Mouse (Mus musculus) ES-CJ7 (cell line): ENCODE data around the gene Aldh18a1.
"Not testable (repeated sequence)": the region's sequence is repeated elsewhere in the genome, so short reads cannot be mapped to it uniquely, and the experiment has no call there.

ENCODE experiments used
- DNase-seq: peaks from one replicate; pipeline ENCODE4 v3.0.0; 2011; ENCODE audit warnings: low read depth, low spot score

The Aldh18a1 gene

GRCm38 (mm10) chr19:40588293-40588654 lies at the start of gene Aldh18a1:
Aldh18a1 (minus strand) TSS chr19:40588463.
- peak; percentile 91 for DNase-seq

GRCm38 (mm10) chr19:40637601-40638000 lies 49.3 kb upstream of the Aldh18a1 start:
- DNase-seq: no peak

- no peak for DNase-seq
Observed at GRCm38 (mm10) chr19:40637091-40637490, 48.8 kb upstream of the Aldh18a1 start.

DNA sequence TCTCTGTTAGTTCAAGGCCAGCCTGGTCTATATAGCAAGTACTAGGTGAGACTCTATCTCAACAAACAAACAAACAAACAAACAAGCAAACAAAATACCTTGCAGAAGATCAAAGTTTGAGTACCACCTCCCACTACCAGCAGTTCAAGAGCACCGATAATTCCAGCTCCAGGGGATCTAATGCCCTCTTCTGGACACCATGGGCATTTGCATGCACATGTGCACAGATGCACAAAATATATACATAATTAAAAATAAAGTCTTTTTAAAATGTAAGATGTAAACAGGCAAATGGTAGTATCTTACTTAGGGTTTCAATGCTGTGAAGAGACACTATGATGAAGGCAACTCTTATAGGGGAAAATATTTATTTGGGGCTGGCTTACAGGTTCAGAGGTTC lies 44.9 kb upstream of the Aldh18a1 start:
- DNase-seq: peak; percentile 15

DNA sequence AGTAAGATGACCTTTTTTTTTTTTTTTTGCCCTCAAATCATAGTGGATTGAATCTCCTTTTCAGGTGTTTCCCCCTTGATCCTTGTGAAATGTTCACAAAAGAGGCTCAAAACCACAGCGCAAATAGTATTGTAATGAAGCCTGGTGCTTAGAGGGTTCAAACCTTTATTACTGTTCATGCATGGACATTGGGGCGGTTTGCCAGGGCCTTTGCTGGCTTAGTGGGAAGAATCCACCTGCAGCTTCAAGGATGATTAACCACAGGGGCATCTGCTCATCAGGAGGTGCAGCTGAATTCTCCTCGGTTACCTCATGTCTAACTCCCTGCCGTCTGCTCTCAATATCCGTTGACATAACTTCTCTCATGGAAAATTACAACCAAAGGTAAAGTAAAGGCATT lies 44.4 kb upstream of the Aldh18a1 start:
- DNase-seq: no peak

- DNase-seq: no peak
Observed at GRCm38 (mm10) chr19:40632193-40632592, 43.9 kb upstream of the Aldh18a1 start.

GRCm38 (mm10) chr19:40630606-40631005 lies 42.3 kb upstream of the Aldh18a1 start:
- DNase-seq: no peak

DNA sequence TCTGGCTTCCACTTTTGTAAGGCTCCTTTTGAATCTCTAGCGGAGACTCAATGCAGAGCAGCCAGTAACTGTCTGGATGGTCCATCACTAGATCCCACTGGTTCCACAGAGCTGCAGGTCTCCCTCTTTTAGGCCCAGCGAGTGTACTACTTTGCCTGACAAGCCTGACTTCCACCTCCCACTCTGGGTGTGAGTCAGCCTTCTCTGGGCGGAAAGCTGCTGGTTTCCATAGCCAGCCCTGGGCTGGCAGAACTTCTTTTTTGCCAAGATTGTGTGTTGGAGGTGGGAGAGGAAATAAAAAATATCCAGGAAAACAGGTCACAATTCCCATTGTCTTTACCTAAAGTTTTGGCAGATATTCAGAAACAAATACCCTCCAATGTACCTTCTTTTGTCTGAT lies 41.8 kb upstream of the Aldh18a1 start:
- no peak for DNase-seq

- no peak for DNase-seq
Observed at GRCm38 (mm10) chr19:40628950-40629349, 40.7 kb upstream of the Aldh18a1 start.

GRCm38 (mm10) chr19:40625935-40626334 lies 37.7 kb upstream of the Aldh18a1 start:
- DNase-seq: no peak

DNA sequence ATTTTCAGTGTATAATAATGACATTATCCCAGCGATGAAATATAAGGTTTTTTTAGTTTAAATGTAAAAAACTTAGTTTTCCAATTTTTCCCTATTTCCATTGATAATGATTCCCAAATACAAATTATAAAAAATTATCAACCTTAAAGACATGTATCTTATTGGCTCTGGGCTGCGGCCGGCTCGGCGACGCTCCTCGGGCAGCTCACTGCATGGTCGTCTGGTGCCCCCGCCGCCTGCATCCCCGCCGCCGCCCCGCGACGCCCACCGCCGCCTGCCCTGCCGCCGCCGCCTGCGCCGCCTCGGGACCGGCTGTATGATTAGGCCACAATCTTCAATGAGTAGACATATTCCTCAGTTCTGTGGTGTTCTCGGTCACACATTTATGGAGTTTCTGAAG lies 33.4 kb upstream of the Aldh18a1 start:
- DNase-seq: not testable (repeated sequence)

DNA sequence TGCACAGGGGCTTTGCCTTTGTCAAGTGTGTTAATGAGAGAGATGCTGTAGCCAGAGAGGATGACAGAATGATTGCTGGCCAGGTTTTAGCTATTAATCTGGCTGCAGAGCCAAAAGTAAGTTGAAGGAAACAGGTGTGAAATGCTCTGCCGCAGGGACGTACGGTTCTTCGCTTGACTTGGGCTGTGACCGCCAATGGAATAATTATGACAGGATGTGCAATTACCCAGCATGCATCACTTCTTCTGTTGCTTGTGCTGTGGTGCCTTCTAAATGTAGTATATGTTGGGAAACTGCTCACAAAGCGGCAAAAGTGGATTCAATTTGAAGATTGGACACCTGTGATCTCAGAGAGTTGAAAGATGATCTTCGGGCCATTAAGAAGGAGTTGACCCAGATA lies 27.8 kb upstream of the Aldh18a1 start:
- DNase-seq: no peak

- DNase-seq: no peak
Observed at GRCm38 (mm10) chr19:40614811-40615210, 26.5 kb upstream of the Aldh18a1 start.

DNA sequence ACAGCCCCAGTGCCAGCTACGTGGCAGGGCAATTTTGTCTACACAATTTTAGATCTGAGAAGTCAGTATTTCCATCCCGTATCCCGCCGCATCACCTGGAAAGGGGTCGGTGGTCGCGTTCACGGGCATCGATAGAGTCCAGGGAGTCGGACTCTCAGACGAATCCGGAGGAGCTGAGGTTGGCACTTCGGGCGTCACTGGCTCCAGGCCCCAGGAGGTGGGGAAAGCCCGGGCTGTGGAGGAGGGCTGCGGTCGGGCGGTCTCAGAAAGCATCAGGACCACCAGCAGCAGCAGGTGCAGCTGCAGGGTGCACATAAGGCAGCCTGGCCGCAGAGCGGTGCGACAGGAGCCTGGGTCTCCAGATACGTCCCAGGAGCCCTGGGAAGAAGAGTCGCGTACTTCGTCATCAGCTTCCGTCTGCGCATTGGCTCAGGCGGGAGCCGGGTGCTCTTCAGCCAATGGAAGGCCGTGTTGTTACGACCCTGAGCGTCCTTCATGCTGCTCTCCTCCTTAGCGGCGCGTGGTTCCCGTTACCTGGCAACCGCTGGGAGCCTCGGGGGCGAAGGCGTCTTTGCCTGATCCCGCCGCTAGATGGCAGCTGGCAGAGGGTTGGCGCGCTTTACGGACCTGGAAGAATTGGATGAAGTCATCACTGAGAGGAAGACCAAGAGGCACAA lies 23.7 kb upstream of the Aldh18a1 start, which contains the start of the genes Tctn3 and Entpd1:
Gene Tctn3, minus strand, starts transcription at position 404 of the 677 bp plus-strand sequence.
Gene Entpd1, plus strand, starts transcription at position 537 of the 677 bp plus-strand sequence.
- peak; percentile 97 for DNase-seq

DNA sequence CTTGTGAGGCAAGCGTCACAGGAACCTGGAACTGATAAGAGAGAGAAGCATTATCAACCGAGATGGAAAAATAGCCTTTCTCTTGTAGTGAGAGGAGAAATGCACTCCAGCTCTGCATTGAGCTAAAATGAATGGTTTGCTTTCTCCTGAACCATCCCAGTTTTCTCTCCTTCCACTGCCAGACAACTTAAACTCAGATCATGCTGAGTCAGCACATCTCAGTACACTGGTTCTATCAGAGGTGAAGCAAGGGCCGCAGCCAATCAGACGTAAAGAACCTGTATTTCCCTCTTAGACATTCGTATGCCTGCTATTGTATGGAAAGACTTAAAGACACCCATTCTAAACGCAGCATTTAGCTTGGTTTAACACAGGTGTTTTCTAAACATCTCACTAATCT lies 19.4 kb upstream of the Aldh18a1 start:
- DNase-seq: no peak

DNA sequence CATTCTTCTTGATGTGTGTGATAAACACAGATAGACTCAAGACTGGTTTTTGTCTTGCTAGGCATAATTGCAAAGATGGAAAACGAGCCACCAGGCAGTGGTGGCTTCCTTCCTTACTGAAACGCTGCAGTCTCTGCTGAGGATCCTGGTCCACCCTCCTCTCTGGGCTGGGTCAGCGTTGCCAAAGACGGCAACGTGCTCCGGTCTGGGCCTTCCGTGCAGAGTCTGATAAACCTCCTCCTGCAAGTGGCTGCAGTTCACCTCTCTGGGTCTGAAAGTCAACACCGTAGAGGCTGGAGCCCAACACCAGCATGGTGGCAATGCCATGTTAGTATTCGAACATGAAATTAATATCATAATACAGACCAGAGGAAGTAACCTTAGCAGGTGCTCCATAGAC lies 16.9 kb upstream of the Aldh18a1 start:
- DNase-seq: no peak

- DNase-seq: no peak
Observed at GRCm38 (mm10) chr19:40601870-40602269, 13.6 kb upstream of the Aldh18a1 start.

GRCm38 (mm10) chr19:40600846-40601245 lies 12.6 kb upstream of the Aldh18a1 start:
- not testable (repeated sequence) for DNase-seq

- no peak for DNase-seq
Observed at GRCm38 (mm10) chr19:40595831-40596230, 7.6 kb upstream of the Aldh18a1 start.

DNA sequence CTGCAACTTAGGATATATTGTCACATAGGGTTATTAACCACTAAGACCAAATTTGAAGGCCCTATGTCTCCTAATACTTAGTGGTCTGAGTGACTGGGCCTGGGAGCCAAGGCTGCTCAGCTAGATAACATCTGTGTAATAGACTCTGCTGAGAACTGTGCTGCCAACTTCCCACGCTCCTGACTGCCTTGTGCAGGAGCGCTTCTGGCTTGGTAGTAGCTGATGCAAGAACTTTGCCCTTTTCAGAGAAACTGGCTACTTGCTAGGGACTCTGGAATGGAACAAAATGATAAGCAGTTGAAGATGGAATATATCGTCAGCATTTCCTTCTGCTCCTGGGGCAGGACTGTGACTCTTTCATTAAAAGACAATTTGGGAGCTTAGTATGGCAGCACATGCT lies 7.0 kb upstream of the Aldh18a1 start:
- DNase-seq: no peak

DNA sequence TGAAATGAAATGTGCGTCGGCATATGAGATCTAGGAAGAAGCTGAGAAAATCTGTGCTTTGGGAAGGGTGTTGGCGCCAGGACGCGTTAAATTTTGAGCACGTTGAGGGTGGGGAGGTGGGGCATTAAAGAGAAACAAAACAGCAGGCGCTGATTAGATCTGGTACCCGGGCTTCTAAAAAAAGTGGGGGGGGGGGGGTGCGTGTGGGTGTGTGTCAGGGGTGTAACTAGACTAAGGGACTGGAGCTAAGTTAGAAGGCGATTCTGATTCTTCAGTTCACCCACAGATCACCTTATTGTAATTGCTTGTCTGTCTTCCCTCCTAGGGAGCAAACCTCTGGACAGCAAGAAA lies 1.2 kb upstream of the Aldh18a1 start:
- no peak for DNase-seq

- DNase-seq: peak; percentile 90
Observed at GRCm38 (mm10) chr19:40588847-40589529, 725 bp upstream of the Aldh18a1 start.
